9 mouse cellular contexts compared by ENCODE assay signal in genomic region chr5:26903786-26904185, GRCm38 (mm10).
DNase-seq lines count a peak whose midpoint lies in the region; TF ChIP-seq lines count a peak whose summit lies in the region.
"Had no signal": no experiment of that assay in that cellular context is flagged by ENCODE, and none has a peak within 500 bp of the region (broad histone marks: within the 10 kb centered on the region; RNA-seq: fewer than 3 reads in every experiment).

No protein-coding gene starts in this region.

- peak; percentile 68 for TF ChIP-seq CTCF in left cerebral cortex, adult 2 months (IDR thresholded peaks at IDR 0.05)

- peak overlapping the region; percentile 41 for H3K4me3 ChIP-seq in left cerebral cortex, adult 2 months

- DNase-seq in kidney, postnatal 4 days: peak; percentile 6 to 16
- DNase-seq in kidney, adult 9 months: no peak
- DNase-seq in cerebellum, postnatal 10 days: peak; percentile 69 to 74
- peak; percentile 17 to 36 for DNase-seq in frontal cortex, postnatal 14 days (ENCODE audit: low spot score in 2 of 2)
- DNase-seq in left cerebral cortex, adult 2 months (ENCODE audit: extremely low spot score in 1 of 2, low spot score in 2 of 2): peak; percentile 43 to 54
- peak; percentile 52 for DNase-seq in retina, postnatal 1 day
- no peak for DNase-seq in thymus, postnatal 0 days (ENCODE audit: low spot score)
- DNase-seq in spleen, postnatal 4 days (ENCODE audit: low spot score in 2 of 2): no peak

- H3K27ac ChIP-seq in left cerebral cortex, adult 2 months: no peak overlapping the region
- H3K27ac ChIP-seq: lung, embryonic 15.5 days had no signal

- intact Hi-C loops in left cerebral cortex, adult 2 months (cut with DNase I): loop anchor here (1.0 to 2.0 kb wide), 2 partner anchors 125 to 133 kb away; no protein-coding TSS in a partner anchor

Comparison
In these comparisons a context has a peak if more than half of its experiments do, and no peak if none do; other contexts are left out.
1. DNase-seq: peak in kidney, postnatal 4 days (2 of 2), cerebellum, postnatal 10 days (2 of 2), frontal cortex, postnatal 14 days (2 of 2), left cerebral cortex, adult 2 months (2 of 2) and retina, postnatal 1 day (single experiment); none in kidney, adult 9 months (single experiment), thymus, postnatal 0 days (single experiment) and spleen, postnatal 4 days (0 of 2).